Mouse (Mus musculus) CD8-positive naive resting alpha-beta T cell, adult 2 months (primary cell): Measurements from ENCODE around the gene Morc4.

ENCODE experiments used
- DNase-seq, 2 experiments: peaks; one replicate each; pipeline ENCODE4 v3.0.0; 2022; ENCODE audit warnings: low read depth in 2 of 2, low spot score in 2 of 2

Gene Morc4

GRCm38 (mm10) chrX:139807391-139807790 lies 64.1 kb downstream of the Morc4 start:
- no peak for DNase-seq

- no peak for DNase-seq
Observed at GRCm38 (mm10) chrX:139805918-139806317, 65.6 kb downstream of the Morc4 start.

GRCm38 (mm10) chrX:139803028-139803427 lies 68.4 kb downstream of the Morc4 start:
- DNase-seq = no peak

GRCm38 (mm10) chrX:139800406-139800878 lies 71.0 kb downstream of the Morc4 start, which contains the start of gene Cldn2:
TSS of gene Cldn2 (plus strand) at chrX:139800828.
- no peak for DNase-seq

- DNase-seq = no peak
Observed at GRCm38 (mm10) chrX:139799953-139800352, 71.5 kb downstream of the Morc4 start.

GRCm38 (mm10) chrX:139797875-139798274 lies 73.6 kb downstream of the Morc4 start:
- DNase-seq = no peak

- no peak for DNase-seq
Observed at GRCm38 (mm10) chrX:139796037-139796436, 75.4 kb downstream of the Morc4 start.

GRCm38 (mm10) chrX:139794072-139794845 lies 77.2 kb downstream of the Morc4 start:
- no peak for DNase-seq

- no peak for DNase-seq
Observed at GRCm38 (mm10) chrX:139785764-139786163, 85.7 kb downstream of the Morc4 start.

GRCm38 (mm10) chrX:139783045-139783422 lies 88.4 kb downstream of the Morc4 start:
- DNase-seq = no peak

GRCm38 (mm10) chrX:139782278-139783044 lies 89.0 kb downstream of the Morc4 start, which contains the start of gene Ripply1:
TSS of gene Ripply1 (minus strand) at chrX:139782353.
- DNase-seq = no peak

GRCm38 (mm10) chrX:139781563-139781962 lies 89.9 kb downstream of the Morc4 start:
- no peak for DNase-seq

GRCm38 (mm10) chrX:139780988-139781387 lies 90.5 kb downstream of the Morc4 start:
- DNase-seq = no peak

- no peak for DNase-seq
Observed at GRCm38 (mm10) chrX:139779401-139779800, 92.1 kb downstream of the Morc4 start.

GRCm38 (mm10) chrX:139778886-139779285 lies 92.6 kb downstream of the Morc4 start:
- DNase-seq = no peak

GRCm38 (mm10) chrX:139777357-139777756 lies 94.1 kb downstream of the Morc4 start:
- no peak for DNase-seq

GRCm38 (mm10) chrX:139775084-139775612 lies 96.3 kb downstream of the Morc4 start:
- no peak for DNase-seq

- peak; percentile 6 to 9 for DNase-seq
Observed at GRCm38 (mm10) chrX:139774309-139775083, 97.0 kb downstream of the Morc4 start.
